Mouse (Mus musculus) heart, embryonic 16.5 days (tissue): ENCODE data around the gene Fam57b. TPM values are rescaled to one million over a fixed set of nuclear protein-coding genes. Genes with fewer than 3 reads are reported as not detected.
A peak's percentile ranks its signal among the peaks of the same experiment; 100 is the strongest.

ENCODE experiments used
- ATAC-seq: fragments of 200-750 bp; cut with Nextera tagmentation; replicated peaks from 2 replicates; pipeline ENCODE4 v1.8.0; 2017; ENCODE audit warnings: moderate number of reproducible peaks; ENCODE audit not compliant: insufficient read depth, low FRiP score; ENCODE audit errors: extremely low read depth
- H3K27ac ChIP-seq: fragments of 300-500 bp; sonication (generic); 2 replicates; pipeline ENCODE4 v1.5.1; 2014; ENCODE audit warnings: mild to moderate bottlenecking, low read length, control low read depth, moderate library complexity
- H3K27me3 ChIP-seq: fragments of 300-500 bp; sonication (generic); 2 replicates; pipeline ENCODE4 v1.6.1; 2014; ENCODE audit warnings: low read length, mixed read lengths; ENCODE audit not compliant: control insufficient read depth, insufficient read depth
- H3K36me3 ChIP-seq: fragments of 300-500 bp; sonication (generic); 2 replicates; pipeline ENCODE4 v1.6.1; 2014; ENCODE audit not compliant: control insufficient read depth, insufficient read depth
- H3K4me1 ChIP-seq: fragments of 300-500 bp; sonication (generic); 2 replicates; pipeline ENCODE4 v1.6.1; 2014; ENCODE audit warnings: low read length, mixed read lengths; ENCODE audit not compliant: control insufficient read depth, insufficient read depth
- H3K4me2 ChIP-seq: fragments of 300-500 bp; sonication (generic); 2 replicates; pipeline ENCODE4 v1.6.1; 2014; ENCODE audit warnings: low read depth, mild to moderate bottlenecking, control low read depth, low read length
- H3K4me3 ChIP-seq: fragments of 300-500 bp; sonication (generic); 2 replicates; pipeline ENCODE4 v1.5.1; 2014; ENCODE audit warnings: mild to moderate bottlenecking, control low read depth, low read length
- H3K9ac ChIP-seq: fragments of 300-500 bp; sonication (generic); 2 replicates; pipeline ENCODE4 v1.6.1; 2014; ENCODE audit warnings: low read length, control low read depth
- H3K9me3 ChIP-seq: fragments of 300-500 bp; sonication (generic); replicated peaks from 2 replicates; pipeline ENCODE4 v1.6.1; 2016; ENCODE audit warnings: low read length; ENCODE audit not compliant: control insufficient read depth
- WGBS: fragments of 180-500 bp; shearing (Covaris S2); extraction: QIAGEN DNeasy Blood & Tissue Kit; methylation state at CpG from one replicate; pipeline ENCODE4 v1.1.7; 2014; 5-methylcytosine and 5-hydroxymethylcytosine counted together
- polyA plus RNA-seq: library from polyadenylated mRNA; unstranded; fragments of >200 nt; fragmentation: Nextera tagmentation; extraction: Ambion mirVana; gene quantifications from 2 replicates; pipeline ENCODE4 v1.2.1, GENCODE M21; 2015

Gene Fam57b
- polyA plus RNA-seq, 1 experiment from 2014 or later: 1.4 TPM

DNA sequence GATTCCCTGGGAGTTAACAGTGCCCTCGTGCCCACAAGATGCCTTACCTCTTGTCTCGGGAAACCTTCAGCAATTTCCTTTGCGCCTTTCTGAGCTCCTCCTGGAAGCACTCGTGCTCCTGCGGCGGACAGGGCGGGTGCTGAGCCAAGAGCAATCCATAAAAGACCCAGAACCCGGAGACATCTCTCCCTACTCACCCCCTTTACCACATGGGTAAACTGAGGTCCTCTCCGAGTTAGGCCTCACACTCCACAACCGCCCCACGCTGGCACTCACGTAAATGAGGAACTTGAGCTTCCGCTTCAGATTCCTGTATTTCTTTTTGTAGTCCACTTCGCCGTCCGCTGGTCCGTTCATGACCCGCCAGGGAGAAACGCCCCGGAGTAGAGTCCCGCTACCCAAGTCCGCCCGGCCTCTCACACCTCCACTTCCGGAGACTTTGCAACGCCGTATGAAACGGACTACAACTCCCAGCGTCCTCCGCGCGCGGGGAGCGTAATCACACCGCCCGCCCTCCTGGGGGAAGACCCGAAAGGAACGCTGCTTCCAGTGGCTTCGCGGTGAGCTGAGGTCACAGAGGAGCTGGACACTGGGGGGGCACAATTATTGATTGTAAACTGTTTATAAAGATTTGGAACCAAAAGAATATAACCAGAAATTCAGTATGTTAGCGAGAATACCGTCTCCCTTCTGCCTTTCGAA is 64.1 kb downstream of the Fam57b start, which contains the start of gene Hirip3:
Hirip3 (plus strand) TSS at position 544 of the 702 bp plus-strand sequence.
- Histone ChIP-seq H3K9ac (peak within 1 kb of the TSS; percentile 81), H3K36me3 (peaks cover 43% of the 10 kb centered on the region), H3K4me2 (peak within 1 kb of the TSS; percentile 92), H3K4me1 (peaks cover 20% of the 10 kb centered on the region), H3K4me3 (peak within 1 kb of the TSS; percentile 76), H3K27me3 (no peaks in the 10 kb centered on the region), H3K27ac (peak within 1 kb of the TSS; percentile 88), H3K9me3 (no peaks in the 10 kb centered on the region)
- peak; percentile 93 for ATAC-seq
- under 1% methylated on average over 42 of the region's 42 CpGs for WGBS

DNA sequence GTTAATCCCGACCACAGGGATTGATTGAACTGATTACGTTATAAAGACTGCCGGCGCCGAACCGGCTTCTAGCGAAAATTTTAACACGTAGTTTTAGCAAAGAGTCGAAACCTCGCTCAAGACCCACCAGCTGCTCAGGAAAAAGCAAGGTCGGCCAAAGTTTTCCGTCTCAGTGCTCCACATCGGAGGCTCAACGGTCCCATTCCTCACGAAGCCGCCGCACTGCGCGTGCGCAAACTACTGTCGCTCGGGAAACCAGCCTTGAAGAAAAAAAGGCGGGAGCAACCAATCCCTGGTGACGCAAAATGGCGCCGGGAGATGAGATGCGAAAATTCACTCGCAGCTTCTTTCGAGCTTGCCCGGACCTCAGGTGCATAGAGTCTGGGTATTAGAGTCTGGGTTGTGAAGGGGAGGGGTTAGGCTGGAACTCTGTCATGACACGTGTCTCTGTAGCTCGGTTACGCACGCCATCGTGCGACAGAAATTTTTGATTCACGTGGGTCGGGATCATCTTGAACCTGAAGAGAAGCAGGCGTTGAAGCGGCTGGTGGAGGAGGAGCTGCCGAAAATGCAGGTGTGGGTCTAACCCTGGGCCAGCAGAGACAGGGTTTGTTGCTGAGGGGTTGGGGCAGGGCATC is 64.8 kb downstream of the Fam57b start, which contains the start of gene Ino80e:
Ino80e (minus strand) TSS at position 231 of the 638 bp plus-strand sequence.
- Histone ChIP-seq H3K4me2 (peak within 1 kb of the TSS; percentile 92), H3K36me3 (peaks cover 43% of the 10 kb centered on the region), H3K4me1 (peaks cover 20% of the 10 kb centered on the region), H3K27me3 (no peaks in the 10 kb centered on the region), H3K4me3 (peak within 1 kb of the TSS; percentile 76), H3K9ac (peak within 1 kb of the TSS; percentile 81), H3K27ac (peak within 1 kb of the TSS; percentile 88), H3K9me3 (no peaks in the 10 kb centered on the region)
- under 1% methylated on average over 41 of the region's 41 CpGs for WGBS
- peak; percentile 70 for ATAC-seq

DNA sequence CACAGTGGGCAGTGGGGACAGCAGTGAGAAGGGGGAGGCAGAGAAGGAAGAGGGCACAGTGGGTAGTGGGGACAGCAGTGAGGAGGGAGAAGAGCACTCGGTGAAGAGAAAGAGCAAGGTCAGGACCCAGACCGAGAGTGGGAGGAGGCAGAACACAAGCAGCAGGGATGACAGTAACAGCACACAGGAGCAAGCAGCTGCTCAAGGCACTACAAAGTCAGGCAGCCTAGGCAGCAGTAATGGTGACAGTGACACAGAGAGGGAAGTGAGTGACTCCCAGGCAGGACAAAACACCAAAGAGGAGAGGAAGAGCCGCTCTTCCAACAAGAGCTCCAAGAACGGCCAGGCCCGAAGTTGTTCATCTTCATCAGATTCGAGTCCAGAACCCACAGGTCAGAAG is 66.3 kb downstream of the Fam57b start:
- H3K9me3 ChIP-seq: no peaks in the 10 kb centered on the region
- peak overlapping the region; percentile 81; the same call in 1 of the 2 replicates for H3K9ac ChIP-seq
- 60% methylated on average over 6 of the region's 6 CpGs for WGBS
- no peak overlapping the region; the same call in 1 of the 2 replicates for H3K4me3 ChIP-seq
- H3K4me2 ChIP-seq: peak overlapping the region; percentile 92
- H3K27me3 ChIP-seq: no peaks in the 10 kb centered on the region
- H3K36me3 ChIP-seq: peaks cover 50% of the 10 kb centered on the region
- H3K27ac ChIP-seq: no peak overlapping the region
- ATAC-seq: no peak
- H3K4me1 ChIP-seq: peaks cover 20% of the 10 kb centered on the region

DNA sequence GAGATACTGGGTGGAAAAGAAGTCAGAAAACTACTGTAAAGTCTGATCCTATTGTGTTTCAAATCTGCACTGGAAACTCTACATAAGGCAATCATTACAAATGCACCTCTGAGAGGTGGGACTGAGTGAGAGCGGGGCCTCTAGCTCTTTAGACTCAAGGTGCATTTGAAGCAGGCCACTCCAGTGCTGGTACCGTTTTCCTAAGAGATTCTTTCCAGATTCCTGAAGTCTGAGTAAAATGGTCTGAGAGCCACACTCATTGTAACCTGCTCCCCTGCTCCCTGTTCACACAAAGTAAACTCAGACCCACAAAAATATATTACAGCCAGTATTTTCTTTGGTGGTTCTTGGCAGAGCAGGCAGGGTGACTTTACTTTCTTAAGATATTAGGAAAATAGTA is 70.1 kb downstream of the Fam57b start:
- WGBS: 85% methylated on average over 2 of the region's 2 CpGs
- H3K4me1 ChIP-seq: peaks cover 11% of the 10 kb centered on the region
- no peak for ATAC-seq
- H3K9ac ChIP-seq: no peak overlapping the region
- no peaks in the 10 kb centered on the region for H3K27me3 ChIP-seq
- no peak overlapping the region for H3K4me3 ChIP-seq
- H3K27ac ChIP-seq: no peak overlapping the region
- H3K4me2 ChIP-seq: no peak overlapping the region
- H3K9me3 ChIP-seq: no peaks in the 10 kb centered on the region
- H3K36me3 ChIP-seq: peaks cover 77% of the 10 kb centered on the region

DNA sequence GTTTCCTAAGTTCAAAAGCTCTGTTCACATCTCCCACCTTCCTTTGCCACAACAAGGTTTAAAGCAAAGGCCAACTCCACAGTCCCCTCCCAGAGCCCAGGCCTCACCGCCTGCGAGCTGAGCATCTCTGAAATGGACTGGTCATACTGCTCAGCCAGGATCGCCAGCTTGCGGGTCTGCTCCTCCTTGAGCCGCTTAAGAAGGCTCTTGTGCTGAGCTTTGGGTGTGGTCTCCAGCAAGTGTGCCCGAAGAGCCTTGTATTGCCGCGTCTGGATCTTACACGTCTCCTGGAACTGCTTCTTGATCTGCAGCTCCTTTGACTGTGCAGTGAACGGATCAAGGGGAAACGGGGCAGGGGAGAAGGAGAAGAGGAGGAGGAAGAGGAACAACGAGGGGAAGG is 70.5 kb downstream of the Fam57b start:
- Histone ChIP-seq H3K9me3 (no peaks in the 10 kb centered on the region), H3K27ac (no peak overlapping the region), H3K4me2 (no peak overlapping the region), H3K4me1 (peaks cover 7% of the 10 kb centered on the region), H3K9ac (no peak overlapping the region), H3K36me3 (peaks cover 82% of the 10 kb centered on the region), H3K4me3 (no peak overlapping the region), H3K27me3 (no peaks in the 10 kb centered on the region)
- no peak for ATAC-seq
- WGBS: 78% methylated on average over 12 of the region's 12 CpGs

DNA sequence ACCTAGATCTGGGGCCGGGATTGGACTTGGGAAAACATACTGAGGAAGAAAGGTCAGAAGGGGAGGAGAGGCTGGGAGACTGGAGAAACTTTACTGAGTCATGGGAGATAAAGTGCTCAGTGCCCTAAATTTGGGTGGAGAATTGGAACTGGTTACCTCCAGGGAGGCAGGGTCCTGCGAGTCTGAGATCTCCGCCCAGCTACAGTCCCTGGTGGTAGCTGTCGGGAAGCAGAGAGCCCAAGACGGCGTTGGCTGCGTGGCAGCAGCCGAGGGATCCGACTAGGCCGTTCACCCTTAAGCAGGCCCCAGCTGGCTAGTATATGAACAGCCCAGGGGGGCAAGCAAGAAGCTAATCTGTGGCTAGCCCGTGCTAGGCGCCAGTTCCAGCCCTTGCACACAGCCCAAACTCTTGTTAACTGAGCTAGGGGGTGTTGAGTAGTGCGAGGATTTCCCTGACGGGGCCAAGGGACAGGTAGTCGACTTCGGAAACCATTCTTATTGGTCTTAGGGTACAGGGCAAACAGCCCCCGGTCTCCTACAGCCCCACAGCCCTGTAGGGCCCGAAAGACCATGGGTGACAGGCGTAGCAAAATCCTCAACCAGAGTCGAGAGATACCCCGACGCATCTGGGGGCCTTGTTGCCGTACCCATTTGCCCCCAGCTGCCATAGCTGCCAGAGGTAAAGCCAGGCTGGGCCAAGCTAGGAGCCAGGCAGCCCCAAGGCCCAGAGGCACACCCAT is 72.5 kb downstream of the Fam57b start:
- Histone ChIP-seq H3K27ac (no peak overlapping the region), H3K36me3 (peaks cover 89% of the 10 kb centered on the region), H3K4me3 (no peak overlapping the region), H3K27me3 (no peaks in the 10 kb centered on the region), H3K4me2 (no peak overlapping the region), H3K9me3 (no peaks in the 10 kb centered on the region), H3K9ac (no peak overlapping the region), H3K4me1 (no peaks in the 10 kb centered on the region)
- 88% methylated on average over 23 of the region's 23 CpGs for WGBS
- no peak for ATAC-seq

DNA sequence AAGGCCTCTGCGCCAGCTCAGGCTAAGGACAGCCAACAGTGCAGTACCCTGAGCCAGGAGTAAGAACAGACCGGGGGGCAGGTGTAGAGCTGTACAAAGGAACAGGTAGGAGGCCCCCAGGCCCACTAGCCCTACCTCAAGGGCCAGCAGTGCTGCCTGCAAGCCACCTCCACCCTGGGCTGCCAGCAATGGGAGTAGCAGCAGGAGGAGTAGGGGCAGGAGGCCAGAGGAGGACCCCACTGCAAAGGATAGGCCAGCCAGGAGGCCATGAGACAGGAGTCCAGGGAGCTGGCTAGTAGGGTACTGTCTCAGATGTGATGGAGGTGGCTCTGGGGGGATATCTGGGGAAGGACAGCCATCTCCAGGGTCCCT is 73.0 kb downstream of the Fam57b start:
- no peak overlapping the region for H3K4me3 ChIP-seq
- H3K4me2 ChIP-seq: no peak overlapping the region
- H3K36me3 ChIP-seq: peaks cover 89% of the 10 kb centered on the region
- no peak overlapping the region for H3K9ac ChIP-seq
- no peak for ATAC-seq
- WGBS: 94% methylated on average over 2 of the region's 2 CpGs
- no peaks in the 10 kb centered on the region for H3K9me3 ChIP-seq
- no peaks in the 10 kb centered on the region for H3K27me3 ChIP-seq
- no peak overlapping the region for H3K27ac ChIP-seq
- no peaks in the 10 kb centered on the region for H3K4me1 ChIP-seq

DNA sequence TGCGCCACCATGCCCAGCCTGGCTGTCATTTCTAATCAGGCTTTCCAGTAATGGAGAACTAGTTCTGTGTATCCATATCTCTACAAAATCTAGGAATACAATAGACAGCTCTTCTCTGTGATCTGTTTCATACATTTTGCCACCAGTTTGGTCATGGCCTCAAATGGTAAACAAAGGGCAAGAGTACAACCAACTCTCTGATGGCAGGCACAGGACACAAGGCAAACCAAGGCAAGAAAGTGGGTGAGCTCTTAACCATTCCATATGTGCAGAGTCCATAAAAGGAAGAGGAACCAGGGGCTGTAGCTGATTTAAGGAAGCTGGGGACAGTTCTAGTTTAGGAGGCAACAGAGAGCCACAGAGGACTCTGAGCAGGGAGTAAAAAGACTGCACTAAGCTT is 79.8 kb downstream of the Fam57b start:
- ATAC-seq: no peak
- Histone ChIP-seq H3K27me3 (no peaks in the 10 kb centered on the region), H3K9me3 (no peaks in the 10 kb centered on the region), H3K4me2 (no peak overlapping the region), H3K4me1 (peaks cover 11% of the 10 kb centered on the region; the same call in 1 of the 2 replicates), H3K27ac (no peak overlapping the region), H3K9ac (no peak overlapping the region), H3K4me3 (no peak overlapping the region), H3K36me3 (peaks cover 68% of the 10 kb centered on the region)
- WGBS: 100% methylated on average over 1 of the region's 1 CpGs
